Mouse (Mus musculus): ENCODE data around the gene Eps8.

GRCm38 (mm10) chr6:137494136-137494475 is 160.6 kb downstream of the Eps8 start:
- TF ChIP-seq POLR2A (IDR thresholded peaks at IDR 0.05; ENCODE audit: borderline replicate concordance, insufficient read depth, low read length): no peak
- TF ChIP-seq CTCF (IDR thresholded peaks at IDR 0.05; ENCODE audit: borderline replicate concordance, insufficient read depth, low read depth, low read length): no peak
